Mouse (Mus musculus) fat pad, adult 2 months (tissue): Measurements from ENCODE around the gene Micall1.

Source experiments
- DNase-seq: peaks from one replicate; pipeline ENCODE4 v3.0.0-alpha.2; 2011; ENCODE audit warnings: low read depth, low spot score; ENCODE audit errors: extremely low read depth

The Micall1 gene

DNA sequence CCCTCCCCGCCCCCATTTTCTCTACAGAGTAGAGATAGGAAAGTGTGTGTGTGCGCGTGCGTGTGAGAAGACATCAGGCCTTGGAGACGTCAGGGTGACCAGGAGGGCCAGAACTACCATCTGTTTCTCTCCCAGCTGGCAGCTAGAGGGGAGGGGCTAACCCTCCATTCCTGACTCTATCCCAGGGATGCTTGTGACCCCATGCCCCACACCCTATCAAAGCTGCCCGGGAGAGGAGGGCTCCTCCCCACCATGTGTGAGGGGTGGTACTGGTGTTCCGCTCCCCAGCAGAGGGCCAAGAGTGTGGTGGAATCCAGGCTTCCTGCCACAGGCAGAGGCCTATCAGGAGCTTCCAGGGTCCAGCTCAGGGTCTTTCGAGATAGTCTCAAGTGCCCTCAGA, 58.0 kb downstream of the Micall1 start:
- no peak for DNase-seq

DNA sequence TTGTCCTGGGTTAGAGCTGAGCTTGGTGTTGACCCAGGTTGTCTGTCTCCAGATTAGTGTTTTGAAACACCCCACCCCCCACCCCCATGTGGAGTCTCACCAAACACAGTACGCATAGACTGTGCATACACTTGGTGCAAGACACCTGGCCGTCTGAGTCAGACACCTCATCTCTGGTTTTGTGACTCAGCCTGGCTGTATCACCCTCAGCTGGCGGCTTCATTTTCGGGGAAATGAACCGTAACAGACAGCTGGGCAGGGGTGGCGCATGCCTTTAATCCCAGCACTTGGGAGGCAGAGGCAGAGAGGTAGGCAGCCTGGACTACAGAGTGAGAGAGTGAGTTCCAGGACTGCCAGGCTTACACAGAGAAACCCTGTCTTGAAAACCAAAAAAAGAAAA, 68.2 kb downstream of the Micall1 start:
- no peak for DNase-seq

DNA sequence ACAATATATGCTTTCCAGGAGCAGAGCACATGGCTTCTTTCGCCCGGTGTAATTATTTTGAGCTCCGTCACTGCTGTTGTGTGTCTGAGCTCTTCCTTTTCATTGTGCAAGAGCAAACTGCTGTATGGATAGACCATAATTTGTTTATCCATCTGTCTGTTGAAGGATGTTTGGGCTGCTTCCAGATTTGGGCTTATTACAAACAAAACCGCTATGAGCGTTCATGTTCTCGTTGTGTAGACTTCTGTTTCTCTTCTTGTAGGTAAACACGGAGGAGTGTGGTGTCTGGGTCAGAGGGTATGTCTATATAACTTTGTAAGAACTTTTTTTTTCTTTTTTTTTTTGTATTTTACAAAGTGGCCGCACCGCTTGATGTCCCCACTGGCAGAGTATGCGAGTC, 76.5 kb downstream of the Micall1 start:
- DNase-seq = no peak
